Mouse (Mus musculus) adrenal gland, postnatal 4 days (tissue): Measurements from ENCODE around the gene Mmgt2. TPM values are rescaled to one million over a fixed set of nuclear protein-coding genes. Genes with fewer than 3 reads are reported as not detected.

Experiments used
- DNase-seq, 2 experiments: peaks; one replicate each; pipeline ENCODE4 v3.0.0; 2021 to 2022; ENCODE audit warnings: low spot score in 2 of 2, mixed read lengths in 2 of 2
- total RNA-seq, 2 experiments: library from RNA; stranded (reverse); gene quantifications; 2 replicates each; pipeline ENCODE4 v1.2.3; 2021

The Mmgt2 gene
- total RNA-seq, 2 experiments from 2014 or later, result 49.0 to 53.5 TPM

DNA sequence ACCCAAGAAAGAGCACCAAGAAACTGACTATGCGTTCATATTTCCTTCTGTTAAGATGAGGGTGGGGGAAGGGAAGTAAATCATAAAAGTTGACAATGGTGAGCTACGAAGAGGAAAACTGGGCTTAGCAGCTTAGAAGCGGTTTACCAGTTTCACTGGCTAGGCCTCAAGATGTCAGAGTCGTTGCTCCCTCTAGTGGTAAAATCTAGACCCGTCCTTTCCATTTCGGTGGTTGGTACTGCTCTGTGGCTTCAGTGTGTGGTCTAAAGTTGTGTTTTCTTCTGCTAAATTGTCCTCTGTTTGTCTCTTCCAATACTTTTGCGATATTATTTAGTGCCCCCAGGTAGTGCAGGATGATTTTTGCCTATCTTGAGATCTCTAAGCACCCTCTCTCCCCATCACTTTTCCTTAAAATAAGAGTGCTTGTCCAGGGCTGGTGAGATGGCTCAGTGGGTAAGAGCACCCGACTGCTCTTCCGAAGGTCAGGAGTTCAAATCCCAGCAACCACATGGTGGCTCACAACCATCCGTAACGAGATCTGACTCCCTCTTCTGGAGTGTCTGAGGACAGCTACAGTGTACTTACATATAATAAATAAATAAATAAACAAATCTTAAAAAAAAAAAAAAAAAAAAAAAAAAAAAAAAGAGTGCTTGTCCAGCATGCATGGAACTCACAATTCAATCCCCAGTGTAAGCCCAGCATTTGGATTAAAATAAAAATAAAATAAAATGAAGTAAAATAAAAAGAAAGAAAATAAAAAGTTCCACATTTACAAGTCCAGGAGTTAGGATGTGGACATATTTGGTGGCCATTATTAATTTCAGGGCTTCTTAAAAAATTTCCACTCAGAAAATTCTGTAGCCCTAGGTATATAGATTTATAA, 45.1 kb downstream of the Mmgt2 start:
- DNase-seq, result peak in 1 of 2 experiments; percentile 18

DNA sequence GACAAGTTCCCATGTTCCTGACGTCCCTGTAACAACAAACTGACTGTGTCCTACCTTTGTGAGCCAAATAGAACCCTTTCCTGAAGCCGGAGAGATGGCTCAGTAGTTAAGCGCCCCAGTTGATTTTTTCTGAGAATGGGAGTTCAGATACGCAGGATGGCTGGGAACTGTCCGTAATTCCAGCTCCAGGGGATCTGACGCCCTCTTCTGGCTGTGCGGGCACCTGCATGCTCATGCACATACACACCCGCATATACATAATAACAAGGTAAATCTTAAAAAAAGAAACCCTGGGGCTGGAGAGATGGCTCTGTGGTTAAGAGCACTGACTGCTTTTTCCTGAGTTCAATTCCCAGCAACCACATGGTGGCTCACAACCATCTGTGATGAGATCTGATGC, 46.7 kb downstream of the Mmgt2 start:
- no peak for DNase-seq

DNA sequence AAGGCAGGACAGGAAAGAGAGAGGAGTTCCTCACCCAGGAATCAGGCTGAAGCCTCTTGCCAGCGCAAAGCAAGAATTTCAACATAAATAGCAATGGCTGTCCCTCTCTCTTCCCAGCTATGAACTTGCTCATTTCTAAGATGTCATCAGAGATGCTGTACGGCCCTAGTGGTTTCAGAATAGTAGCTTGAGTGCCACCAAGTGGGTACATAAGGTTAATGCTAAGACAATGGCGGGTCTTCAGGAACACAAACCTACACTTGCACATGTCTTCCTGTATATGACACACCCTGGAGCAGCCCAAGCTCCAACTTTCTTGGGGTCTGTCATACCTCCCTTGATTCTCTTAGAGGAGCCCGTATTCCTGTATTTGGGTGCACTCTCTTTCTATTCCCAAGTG, 51.3 kb downstream of the Mmgt2 start:
- DNase-seq, result no peak

DNA sequence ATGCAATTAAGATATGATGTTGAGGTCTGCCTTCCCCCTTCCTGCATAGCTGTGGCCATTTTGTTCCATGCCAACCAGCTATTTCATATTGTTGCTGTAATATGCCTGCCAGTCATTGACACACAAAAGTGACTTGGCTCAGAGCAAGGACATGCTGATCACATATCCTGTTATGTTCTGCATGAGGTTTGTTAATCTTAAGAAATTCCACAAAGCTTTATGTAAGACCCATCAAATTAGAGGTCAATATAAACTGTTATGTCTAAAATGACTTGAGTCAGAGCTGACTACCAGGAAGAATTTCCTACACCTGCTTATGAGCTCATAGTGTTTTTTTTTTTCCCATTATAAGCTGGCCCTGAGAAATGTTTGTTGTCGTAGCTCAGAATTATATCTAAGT, 52.8 kb downstream of the Mmgt2 start:
- no peak for DNase-seq

DNA sequence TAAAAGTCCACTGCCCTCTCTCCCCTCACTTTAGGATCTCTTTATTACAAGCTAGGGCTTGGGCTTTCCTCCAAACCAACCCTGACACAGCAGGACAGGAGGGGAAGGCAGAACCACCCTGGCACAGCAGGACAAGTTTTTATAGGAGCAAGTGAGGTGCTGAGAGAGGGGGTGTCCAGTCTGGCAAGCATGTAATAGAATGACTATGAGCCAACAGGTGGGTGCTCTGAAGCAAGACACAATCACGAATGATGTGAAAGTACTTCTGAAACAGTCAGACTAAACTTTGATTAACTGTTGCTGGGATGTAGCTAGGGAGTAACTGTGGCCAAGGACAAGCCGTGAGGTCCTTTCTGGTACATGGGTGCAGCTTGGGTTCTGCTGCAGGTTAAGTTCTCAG, 57.7 kb downstream of the Mmgt2 start:
- no peak for DNase-seq

DNA sequence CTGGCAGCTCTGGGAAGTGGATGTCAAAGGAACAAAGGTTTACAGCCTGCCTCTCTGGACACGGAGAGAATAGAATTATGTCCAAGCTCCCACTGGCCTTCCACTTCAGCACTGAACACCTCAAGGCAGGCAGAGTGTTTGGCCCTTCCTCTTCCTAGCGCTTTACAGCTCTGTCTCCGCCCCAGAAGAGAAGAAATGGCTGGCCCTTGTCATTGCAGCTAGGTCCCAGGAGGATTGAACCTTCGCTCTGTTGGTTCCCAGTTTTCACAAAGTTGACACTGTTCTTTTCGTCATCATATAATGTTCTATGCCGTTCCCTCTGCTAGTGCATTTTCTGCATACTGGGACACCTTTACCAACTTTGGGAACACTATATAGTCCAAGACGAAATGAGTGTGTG, 59.8 kb downstream of the Mmgt2 start:
- no peak for DNase-seq

DNA sequence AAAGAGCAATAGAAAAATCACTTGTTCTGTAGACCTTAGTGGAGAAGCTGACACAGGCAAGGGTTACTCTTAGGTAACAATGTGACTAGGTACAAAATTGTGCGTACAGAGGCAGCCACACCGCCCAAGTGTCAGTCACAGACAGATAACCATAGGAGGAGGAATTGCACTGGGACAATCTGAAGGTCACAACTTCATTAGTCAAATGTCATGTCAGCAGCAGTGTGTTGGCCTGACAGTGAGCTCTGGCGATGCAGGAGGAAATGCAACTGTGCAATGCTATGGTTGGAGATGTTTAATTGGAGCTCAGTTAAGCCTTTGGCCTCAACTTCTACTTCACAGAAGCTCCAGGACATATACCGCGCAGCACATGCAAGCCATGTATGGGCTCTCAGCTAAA, 62.2 kb downstream of the Mmgt2 start:
- DNase-seq, result no peak

Other genes starting within 250 kb of the Mmgt2 start
- gene Pigl, start 190.2 kb upstream of the Mmgt2 start, total RNA-seq, result 10 to 100 TPM in 1 of 2 experiments, 1 to 10 TPM in 1; 8.5 to 10.2 TPM
- 100 to 1,000 TPM; 200 to 226 TPM for gene Ncor1, start 190.1 kb upstream of the Mmgt2 start, total RNA-seq
- gene Cenpv, start 109.4 kb upstream of the Mmgt2 start, total RNA-seq, result 10 to 100 TPM; 40.6 to 44.0 TPM
- gene Ubb, start 97.5 kb upstream of the Mmgt2 start, total RNA-seq, result 1,000 to 10,000 TPM; 1,464 to 1,492 TPM
- gene Trpv2, start 74.2 kb upstream of the Mmgt2 start, total RNA-seq, result 1 to 10 TPM; 3.4 to 4.2 TPM
- 10 to 100 TPM; 47.8 to 53.0 TPM for gene Lrrc75a, start 141 bp upstream of the Mmgt2 start, total RNA-seq
- 1 to 10 TPM; 8.1 to 8.5 TPM for gene Zfp287, start 83.2 kb downstream of the Mmgt2 start, total RNA-seq
- gene Gm10428, start 104.4 kb downstream of the Mmgt2 start, total RNA-seq, result not detected
- 10 to 100 TPM in 1 of 2 experiments, 1 to 10 TPM in 1; 8.9 to 11.0 TPM for gene Zfp286, start 140.8 kb downstream of the Mmgt2 start, total RNA-seq
- gene Trim16, start 171.6 kb downstream of the Mmgt2 start, total RNA-seq, result 10 to 100 TPM in 1 of 2 experiments, 1 to 10 TPM in 1; 9.9 to 11.7 TPM
- 1 to 10 TPM; 2.0 to 2.5 TPM for gene Fbxw10, start 198.4 kb downstream of the Mmgt2 start, total RNA-seq
- gene Tvp23b, start 230.8 kb downstream of the Mmgt2 start, total RNA-seq, result 10 to 100 TPM; 34.4 to 41.1 TPM